Mouse (Mus musculus) gastrocnemius, postnatal 10 days (tissue): ENCODE data around the gene Prepl. TPM values are rescaled to one million over a fixed set of nuclear protein-coding genes. Genes with fewer than 3 reads are reported as not detected.
A peak's percentile ranks its signal among the peaks of the same experiment; 100 is the strongest.

Source experiments
- DNase-seq: peaks from one replicate; pipeline ENCODE4 v3.0.0; 2021; ENCODE audit warnings: mixed read lengths
- long read RNA-seq, 2 experiments: library from polyadenylated mRNA; stranded (forward); transcript quantifications; one replicate each; pipeline ENCODE4 v2.0.0; 2021
- total RNA-seq, 2 experiments: library from RNA; stranded (reverse); gene quantifications; 2 replicates each; pipeline ENCODE4 v1.2.3; 2021

Prepl gene
- 100 to 1,000 TPM; 141 to 144 TPM for total RNA-seq
- long read RNA-seq, experiment 1, transcript Prepl-202 (15 exons, 2,734 nt): minor isoform, 5 of 167 reads
- long read RNA-seq, experiment 1, transcript Prepl-201 (14 exons, 3,255 nt): major isoform, 112 of 167 reads
- long read RNA-seq, experiment 1, partial matches to known transcripts: 30 of 167 reads
- long read RNA-seq, experiment 1, other reads (novel, unspliced or antisense): 20 of 167 reads
- long read RNA-seq, experiment 2, transcript Prepl-201 (14 exons, 3,255 nt): major isoform, 96 of 152 reads
- long read RNA-seq, experiment 2, transcript Prepl-202 (15 exons, 2,734 nt): minor isoform, 5 of 152 reads
- long read RNA-seq, experiment 2, partial matches to known transcripts: 24 of 152 reads
- long read RNA-seq, experiment 2, other reads (novel, unspliced or antisense): 24 of 152 reads

DNA sequence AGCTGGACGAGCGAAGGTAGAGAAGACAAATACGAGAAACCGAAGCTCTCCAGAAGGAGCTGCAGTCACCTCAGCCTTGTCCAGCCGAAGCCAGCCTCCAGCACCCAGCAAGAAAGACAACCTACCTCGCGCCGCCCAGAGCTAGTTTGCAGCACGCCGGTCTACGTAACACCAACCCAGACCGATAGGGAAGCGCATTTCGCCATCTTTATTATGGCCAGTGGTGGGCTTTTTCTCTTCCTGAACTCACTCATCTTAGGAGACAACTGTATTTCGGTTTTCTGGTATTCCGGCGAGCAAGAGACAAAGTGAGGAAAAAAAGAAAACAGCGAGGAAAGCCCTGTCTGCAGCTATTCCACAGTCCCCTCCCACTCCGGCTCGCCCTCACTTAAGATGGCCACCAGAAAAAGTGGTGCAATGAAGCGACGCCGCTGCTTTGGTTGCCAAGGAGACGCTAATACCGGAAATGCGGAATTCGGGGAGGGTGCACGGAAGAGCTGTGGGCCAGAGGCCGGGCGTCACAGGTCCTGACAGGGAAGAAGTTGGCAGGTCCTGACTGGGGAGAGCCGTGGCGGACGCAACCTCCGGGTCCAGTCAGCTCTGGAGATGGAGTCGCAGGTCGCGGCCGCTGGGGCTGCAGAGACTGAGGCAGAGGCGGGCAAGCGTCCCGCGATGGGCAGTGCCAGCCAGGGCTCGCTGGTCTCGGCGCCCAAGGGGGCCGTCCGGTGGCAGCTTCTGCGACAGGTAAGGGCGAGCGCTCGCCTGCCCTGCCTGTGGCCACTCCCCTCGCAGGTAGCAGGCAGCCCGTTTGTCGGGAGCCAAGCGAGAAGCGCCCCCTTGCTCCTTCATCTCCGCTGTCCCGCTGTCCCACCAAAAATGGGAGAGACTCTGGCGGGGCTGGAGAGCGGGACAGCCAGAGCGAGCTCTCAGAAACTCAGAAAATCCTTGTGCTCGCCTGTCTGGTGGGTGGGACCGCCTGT lies at the start of gene Prepl, which contains the start of gene Camkmt:
TSS of gene Prepl (minus strand) at position 122 of the 980 bp plus-strand sequence.
TSS of gene Camkmt (plus strand) at position 433 of the 980 bp plus-strand sequence.
- peak; percentile 89 for DNase-seq

DNA sequence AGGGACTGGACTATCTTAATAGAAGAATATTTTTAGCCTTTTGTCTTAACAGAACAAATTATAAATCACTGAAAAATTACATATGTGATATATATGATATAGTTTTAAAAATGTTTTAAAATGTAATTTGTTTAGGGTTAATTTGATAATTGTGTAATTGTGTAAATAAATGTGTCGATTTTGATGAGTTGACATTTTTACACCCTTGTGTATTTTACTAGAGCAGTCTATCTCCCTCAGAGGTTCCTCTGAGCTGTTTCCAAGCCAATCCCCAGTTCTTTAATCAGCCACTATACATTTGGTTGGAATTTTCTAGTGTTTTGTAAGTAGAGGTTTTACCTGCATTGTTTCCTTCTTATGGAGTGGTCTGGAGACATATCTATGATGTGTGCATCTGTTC lies 48.4 kb upstream of the Prepl start:
- no peak for DNase-seq

DNA sequence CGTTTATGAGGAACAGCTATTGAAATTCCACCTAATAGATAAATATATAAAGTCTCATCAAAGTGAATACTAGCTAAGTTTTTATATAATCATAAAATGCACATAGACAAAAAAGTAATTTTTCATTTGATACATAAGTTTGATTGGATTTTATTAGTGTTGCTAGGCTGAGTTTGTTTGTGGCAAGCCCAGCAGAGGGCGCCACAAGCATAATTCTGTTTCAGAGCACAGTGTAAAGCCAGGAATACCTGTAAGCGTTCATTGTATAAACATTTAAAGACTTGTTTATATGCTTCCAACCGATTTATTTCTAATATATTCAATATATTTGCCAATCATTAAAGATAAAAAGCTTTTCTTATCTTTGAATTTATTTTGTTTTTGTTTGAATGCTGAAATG lies 26.6 kb upstream of the Prepl start:
- peak; percentile 66 for DNase-seq

DNA sequence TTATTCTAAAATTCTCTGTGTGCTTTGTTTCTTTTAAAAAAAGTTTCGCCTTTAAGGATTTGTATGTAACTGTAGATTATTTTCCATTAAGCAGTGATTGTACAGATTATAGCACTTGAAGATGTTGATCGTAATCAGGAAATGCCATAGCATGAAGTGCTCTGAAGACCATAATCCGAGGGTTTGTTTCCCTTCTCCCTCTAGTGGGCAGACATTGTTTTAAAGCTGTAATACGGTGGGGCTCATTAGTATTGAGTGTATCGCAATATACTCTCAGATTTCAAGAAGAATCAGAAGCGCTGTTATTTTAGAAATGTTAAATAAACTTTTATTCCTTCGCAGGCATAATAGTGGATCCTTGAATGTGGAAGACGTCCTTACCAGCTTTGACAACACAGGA lies 23.4 kb upstream of the Prepl start:
- DNase-seq: no peak

DNA sequence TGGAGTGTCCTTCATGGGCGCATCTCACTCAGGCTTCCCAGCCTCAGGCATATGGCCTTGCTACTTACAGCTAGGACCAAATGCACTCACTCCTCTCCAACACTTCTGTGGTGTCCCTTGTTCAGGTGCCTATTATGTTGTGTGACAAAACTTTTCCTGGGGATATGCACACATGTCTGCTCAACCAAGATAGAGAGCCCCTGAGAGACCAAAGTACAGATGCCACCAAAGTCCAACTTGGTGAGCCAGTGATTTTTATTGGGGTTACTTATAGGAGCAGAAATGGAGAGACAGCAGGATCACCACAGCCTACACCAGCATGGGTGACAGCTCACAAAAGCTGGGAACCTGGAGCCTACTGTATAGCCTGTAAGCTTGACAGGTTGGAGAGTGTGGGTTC lies 20.6 kb upstream of the Prepl start:
- no peak for DNase-seq

DNA sequence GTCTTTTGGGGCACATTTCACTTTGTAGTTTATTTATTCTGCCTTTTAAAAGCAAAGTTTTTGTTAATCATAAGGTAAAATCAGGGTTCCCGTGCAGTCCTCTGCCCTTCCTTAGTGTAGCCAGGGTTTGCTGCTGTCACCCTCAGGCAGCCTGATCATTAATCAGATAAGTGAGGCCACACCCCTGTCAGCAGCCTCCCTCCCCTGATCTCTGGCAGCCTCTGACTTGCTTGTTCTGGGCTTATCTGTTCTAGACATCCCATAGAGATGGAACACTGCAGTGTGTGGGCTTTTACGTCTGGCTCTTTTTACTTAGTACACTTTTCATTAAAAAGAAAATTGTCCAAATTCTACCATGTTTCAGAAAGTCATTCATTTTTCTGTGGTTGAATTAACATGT lies 13.3 kb upstream of the Prepl start:
- DNase-seq: no peak

DNA sequence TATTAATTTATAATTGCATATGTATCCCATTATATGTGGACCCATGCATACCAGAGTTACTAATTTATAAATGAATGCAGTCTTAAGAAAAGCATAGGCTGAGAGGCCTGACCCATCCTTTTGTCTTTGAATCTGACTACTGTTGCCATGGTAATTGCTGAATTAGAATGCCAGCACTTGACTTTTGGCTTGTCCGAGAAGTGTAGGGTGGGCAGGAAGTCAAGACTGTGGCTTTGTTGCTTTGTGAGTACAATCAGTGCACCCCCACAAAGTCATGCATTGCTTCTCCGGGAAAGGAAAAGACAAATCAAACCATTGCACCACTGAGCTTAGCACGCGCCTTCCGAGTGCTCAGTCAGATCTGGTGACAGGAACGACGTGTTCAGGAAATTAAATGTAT lies 11.7 kb upstream of the Prepl start:
- DNase-seq: no peak

DNA sequence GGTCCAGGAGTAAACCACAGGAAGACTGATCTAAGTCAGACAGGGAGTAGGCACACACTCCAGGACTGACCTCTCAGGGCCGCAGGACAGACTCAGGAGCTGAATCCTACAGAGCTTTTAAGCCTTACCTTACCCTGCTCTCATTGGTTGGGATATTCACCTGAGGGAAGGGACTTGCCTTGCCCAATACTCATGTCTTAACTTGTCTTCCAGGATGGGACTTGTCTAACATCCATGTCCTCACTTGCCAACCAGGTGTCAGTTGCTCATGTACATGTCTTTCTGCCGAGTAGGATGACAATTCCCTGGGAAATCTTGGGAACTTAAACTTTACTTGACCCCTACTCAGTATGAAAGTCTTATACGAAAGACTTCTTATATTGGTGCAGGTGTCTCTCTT lies 10.2 kb upstream of the Prepl start:
- no peak for DNase-seq

DNA sequence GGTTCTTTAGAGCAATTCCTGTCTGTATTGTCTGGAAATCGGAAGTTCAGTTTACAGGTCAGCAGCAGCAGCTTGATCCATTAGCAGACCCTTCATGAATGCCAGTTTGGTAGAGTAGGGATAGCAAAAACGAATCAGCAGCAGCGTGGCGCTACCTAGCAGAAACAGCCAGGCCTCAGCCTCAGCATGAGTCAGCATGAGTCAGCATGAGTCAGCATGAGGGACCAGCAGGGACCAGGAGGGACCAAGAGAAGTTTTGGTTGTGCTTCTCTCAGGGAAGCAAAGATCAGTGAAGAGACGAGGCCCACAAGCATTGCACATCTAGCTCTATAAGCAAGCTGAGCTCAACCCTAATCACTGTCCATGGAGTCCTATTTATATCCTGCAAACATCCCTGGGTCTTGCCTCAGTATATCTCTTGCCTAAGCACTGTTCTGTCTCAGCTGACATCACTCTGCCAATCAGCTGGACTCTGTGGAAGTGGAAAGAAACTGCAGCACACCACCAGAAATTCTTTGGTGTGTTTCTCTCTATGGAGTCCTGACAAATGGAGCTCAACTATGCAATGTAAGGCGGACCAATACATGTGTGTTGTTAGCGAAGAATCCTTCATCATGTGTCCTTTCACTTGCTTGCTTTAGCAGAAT lies 8.8 kb upstream of the Prepl start:
- DNase-seq: no peak

DNA sequence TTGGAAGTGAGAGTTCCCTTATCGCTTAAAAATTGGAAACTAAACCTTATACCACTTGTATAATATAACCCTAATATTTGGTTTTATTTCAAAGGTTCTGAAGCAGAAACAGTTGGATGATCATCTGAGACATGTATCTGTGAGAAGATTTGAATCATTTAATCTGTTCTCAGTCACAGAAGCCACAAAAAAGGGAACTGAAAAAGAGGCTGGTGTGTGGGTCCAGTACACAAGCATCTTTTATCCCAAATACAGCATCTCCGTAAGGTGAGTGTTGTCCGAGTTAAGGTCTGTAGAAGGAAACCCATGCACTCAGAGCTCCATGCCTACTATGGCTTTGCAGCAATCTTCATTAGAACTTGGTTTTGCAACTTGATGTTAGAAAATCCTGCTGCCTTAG lies 6.4 kb upstream of the Prepl start:
- DNase-seq: no peak

DNA sequence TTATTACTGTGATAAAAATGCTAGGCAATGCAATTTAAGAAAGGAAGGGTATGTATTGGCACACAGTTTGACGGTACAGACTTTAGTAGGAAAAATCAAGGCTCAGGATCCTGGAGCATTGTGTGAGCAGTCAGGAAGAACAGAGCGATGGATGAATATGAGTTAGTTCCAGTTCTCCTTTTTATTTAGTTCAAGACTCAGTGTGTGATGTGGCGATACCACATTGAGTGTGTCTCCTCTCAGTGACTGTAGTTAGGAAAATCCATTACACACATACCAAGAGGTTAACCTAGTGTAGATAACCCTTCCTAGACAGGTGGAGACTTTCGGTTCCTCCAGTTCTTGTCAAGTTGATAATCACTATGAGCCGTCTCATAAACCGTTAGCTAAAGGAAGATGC lies 1.7 kb upstream of the Prepl start:
- no peak for DNase-seq

DNA sequence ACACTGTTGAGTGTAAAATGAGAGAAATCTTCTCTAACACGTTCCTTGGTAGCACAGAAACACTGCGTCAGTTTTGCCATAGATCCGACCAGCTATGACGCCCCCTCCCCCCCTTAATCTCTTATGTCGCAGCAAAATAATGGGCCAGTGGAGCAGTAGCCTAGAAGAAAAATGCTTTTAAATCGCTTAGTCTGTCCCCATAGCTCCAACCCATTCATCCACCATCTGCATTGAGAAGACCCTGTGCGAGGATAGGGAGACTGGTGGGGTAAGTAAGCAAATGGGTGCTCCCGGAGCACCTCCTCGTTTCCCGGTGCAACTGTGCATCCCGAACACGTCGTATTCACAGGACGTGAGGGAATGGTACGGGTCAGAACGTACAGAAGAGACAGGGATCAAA lies 420 bp downstream of the Prepl start:
- DNase-seq: no peak

DNA sequence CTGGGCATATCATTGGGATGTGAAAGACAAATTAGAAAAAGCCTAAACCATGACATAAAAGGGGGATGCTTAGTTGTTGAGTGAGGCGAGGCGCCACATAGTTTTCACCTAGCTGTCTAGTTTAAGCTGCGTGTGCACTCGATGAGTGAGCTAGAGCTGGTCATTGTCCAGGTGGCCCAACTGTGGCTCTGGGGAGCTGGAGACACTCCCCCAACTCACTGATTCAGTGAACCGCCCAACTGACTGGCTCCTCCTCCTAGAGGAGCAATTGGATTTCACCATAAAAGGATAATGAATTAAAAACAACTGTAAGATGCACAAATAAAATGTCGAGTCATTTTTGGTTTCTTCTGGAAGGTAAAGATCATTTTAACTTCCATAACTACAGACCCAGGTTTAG lies 1.0 kb downstream of the Prepl start:
- no peak for DNase-seq

DNA sequence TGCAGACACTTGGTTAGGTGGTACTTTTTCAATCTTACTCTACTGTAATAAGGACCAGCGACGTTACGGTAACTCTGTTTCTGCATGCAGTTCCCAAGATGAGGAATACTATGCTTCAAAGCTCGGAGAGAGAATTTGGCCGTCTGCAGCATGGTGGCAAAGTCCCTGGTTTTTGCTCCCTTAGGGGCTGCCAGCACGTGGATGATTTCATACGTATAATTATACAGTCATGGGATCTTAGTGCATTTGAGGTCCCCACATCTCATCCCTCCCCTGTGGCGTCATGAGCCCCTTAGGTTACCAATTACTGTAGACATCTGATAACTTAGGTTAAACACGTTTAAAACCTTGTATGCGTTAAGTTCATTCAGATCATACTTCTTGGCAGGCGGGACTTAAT lies 1.6 kb downstream of the Prepl start:
- DNase-seq: no peak

DNA sequence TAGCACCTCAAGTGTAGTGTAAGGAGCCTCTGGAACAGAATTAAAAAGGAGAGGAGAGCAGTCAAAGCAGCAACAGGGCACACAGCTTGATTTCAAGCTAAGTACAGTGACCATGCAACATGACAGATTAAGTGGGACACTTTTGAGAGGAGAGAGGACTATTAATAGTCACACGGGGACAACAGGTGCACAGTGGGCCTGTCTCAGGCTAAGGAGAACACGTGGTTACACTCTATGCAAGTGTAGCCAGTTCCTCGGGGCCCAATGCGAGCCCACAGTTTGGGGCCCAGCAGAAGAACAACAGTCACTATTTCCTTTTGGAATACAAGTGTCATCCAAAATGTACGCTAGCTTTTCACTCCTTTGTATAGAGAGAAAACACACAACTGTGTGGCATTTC lies 2.5 kb downstream of the Prepl start:
- peak; percentile 41 for DNase-seq

DNA sequence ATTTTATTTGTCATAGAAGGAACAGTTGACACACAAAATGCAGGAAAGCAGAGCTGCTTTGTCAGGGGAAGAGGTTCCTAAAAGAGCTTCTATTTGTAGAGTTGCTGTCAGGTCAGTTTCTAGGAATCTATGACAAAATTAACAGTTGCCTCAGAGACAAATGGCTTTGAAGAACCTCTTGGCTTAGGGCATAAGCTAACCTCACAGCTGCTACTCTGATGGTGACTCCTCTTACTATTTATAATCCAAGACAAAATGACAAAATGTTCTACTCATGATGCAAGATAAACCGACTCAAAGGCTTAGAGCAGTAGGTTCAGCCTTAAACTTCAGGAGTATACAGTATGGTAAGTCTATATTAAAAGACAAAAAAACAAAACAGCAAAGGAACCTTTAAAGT lies 3.5 kb downstream of the Prepl start:
- DNase-seq: no peak

DNA sequence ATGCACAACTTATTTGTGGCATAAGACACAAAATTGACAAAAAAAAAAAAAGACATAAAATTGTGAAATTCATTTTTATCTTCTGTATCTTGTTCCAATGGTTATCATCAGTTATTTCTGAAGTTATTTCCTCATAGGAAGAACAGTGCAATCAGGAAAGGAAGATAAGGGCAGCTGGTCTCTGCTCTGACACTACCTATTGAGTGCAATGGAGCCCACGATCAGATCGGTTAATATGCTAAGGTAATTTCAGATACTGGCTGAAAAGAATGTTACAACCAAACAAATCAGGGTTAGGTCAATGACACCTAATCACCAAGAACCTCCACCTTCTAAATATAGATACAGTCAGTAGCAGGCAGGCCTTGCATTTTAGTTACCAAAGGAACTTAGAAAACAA lies 4.7 kb downstream of the Prepl start:
- DNase-seq: no peak

DNA sequence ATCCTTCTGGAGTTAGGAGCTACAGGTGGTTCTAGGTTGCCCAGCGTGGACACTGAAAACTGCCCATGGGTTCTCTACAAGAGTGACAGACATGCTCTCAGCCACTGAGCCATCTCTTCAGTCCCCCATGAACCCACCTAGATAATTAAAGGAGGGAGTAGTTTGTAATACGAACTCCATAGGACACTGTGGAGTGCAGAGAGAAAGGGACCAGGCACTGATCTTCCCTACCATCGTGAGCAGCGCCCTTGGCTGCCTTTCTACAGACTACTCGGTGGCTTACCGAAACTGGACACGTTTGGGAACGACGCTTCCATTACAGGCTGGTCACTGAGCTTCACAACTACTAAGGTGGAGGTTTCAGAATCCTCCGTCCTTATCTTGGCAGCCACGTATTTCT lies 9.3 kb downstream of the Prepl start:
- DNase-seq: no peak

DNA sequence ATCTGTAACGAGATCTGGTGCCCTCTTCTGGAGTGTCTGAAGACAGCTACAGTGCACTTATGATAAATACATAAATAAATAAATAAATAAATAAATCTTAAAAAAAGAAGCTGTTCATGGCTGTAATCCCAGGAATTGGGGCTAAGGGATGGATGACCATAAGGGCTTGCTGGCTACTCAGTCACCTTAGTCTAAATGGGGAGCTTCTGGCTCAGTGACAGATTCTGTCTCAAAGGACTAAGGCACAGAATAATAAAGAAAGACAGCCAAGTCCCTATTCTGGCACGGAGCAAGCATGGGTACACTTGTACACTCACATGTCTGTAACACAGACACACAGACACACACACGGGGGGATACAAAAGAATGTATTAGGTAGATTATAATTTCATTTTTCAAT lies 10.8 kb downstream of the Prepl start:
- no peak for DNase-seq

DNA sequence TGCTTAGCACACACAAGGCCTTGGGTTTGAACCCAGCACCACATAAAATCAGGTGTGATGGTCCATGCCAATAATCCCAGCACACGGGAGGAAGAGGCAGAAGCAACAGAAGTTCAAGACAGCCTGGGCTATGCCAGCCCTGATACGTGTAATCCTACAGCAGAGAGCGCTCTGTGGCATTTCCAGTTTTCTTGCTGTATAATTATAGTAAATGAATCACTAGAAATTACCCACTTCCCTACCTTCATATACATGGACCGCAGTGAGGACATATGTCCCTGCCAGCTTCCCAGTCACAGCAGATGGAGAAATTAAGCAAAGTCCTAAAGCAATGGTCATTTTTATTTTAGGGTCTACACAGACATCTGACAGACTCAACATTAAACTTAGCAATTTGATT lies 16.0 kb downstream of the Prepl start:
- DNase-seq: no peak

DNA sequence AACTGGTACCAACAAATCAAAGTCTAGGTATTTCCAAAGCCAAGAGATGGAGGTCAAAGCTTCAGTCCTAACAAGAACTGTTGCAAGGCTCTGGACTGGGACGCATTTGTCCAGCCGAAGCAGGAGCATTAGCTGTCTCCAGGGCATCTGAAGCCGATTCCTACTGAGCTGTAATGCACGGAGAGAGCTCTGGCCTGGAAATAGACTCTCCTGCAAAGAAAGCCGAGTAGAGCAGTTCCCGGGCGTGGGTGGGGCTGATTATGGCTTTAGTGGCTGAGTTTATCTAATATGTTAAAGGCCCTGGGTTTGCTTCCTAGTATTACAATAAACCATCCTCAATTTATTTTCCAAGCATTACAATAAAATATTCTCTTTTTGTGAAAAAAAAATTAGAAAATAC lies 16.8 kb downstream of the Prepl start:
- DNase-seq: no peak

DNA sequence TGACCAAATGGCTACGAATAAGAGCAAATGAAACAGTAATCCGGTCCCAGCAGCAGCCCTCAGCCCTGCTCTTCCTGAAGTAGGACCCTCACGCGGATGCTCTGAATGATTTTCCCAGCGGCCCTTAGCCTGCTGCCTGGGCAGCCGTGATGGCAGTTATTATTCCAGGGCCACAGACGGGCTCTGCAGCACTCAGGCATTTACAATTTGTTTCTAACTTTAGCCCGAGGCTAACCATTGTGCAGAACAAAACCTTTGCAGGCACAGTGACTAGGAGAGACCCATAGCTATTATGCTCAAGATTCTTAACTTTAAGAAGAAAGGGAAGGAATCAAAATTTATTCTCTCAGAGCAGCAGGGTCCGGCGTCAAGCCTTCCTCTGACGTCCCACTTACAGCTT lies 17.7 kb downstream of the Prepl start:
- DNase-seq: no peak
